Mouse (Mus musculus) activated CD4-positive, CD25-positive, alpha-beta regulatory T cell, adult 4 months (primary cell): ENCODE measurements at regions not wholly inside any gene's neighbourhood (a gene's known extent, or its start where the extent isn't known, plus 50 kb on each side); places are given as distances from the start of the nearest gene placed in this dataset.

Experiments used
- ATAC-seq: one replicate; pipeline ENCODE4 v1.8.0; 2017

DNA sequence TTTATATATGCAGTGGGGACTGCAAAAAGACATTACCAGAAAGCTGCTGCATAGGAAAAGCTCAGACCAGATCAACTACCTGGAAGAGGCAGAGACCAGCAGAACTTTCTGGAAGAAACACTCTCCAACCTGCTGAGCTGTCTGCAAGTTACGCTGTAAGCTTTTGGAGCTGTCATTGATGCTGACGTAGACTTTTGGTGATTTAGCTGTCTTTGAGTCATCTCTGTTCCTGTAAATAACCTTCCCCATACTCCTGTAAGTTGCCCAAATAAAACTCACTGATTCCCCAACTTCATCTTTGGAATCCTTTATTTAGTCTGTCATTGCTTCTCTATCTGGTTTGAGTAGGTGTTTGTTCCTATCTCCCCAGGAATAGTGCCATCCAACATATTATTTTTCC lies 218.5 kb upstream of the Gbe1 start:
- no peak for ATAC-seq

DNA sequence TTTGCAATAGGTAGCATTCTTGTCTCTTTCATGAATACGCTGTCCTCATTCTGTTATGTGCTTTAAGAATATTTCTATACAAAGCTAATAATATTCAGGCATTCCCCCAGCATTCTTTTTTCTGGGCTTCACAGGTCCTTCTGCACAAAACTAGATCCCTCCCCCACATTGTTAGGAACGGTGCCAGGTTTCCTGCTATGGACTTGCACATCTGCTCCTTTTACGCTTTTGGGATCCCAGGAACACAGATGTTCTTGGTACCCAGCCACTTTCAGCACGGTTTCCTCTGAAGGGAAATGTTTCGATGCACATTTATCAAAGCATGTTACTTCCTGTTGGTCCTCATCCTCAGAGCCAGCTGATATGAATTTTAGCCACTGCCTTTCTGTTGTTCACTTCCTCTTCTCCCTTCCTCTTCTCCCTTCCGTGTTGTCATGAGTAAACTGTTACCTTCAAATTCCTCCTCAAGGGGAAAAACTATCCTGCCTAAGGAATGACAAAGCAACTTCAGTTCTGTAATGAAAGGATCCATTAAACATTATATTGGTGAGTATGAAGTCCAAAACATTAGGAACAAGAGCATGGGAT lies 209.9 kb upstream of the Gbe1 start:
- ATAC-seq, result no peak

DNA sequence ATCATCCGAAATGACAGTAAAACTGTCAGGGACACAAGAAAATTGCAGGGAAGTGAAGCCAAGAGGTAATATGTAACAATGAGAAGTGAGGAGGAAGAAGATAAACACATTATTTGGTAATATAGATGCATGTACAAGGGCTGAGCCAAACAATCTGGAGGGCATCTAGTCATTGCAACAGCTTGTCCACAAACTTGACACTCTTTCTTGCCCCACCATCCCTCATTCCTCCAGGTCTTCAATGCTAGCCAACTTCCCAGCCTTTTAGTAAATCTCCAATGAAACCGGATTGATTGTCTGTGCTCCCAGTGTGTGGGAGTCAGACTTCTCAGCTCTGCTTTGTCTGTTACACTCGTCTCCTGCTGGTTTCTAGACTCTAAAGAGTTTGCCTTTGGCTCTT lies 172.3 kb upstream of the Gbe1 start:
- ATAC-seq, result no peak

DNA sequence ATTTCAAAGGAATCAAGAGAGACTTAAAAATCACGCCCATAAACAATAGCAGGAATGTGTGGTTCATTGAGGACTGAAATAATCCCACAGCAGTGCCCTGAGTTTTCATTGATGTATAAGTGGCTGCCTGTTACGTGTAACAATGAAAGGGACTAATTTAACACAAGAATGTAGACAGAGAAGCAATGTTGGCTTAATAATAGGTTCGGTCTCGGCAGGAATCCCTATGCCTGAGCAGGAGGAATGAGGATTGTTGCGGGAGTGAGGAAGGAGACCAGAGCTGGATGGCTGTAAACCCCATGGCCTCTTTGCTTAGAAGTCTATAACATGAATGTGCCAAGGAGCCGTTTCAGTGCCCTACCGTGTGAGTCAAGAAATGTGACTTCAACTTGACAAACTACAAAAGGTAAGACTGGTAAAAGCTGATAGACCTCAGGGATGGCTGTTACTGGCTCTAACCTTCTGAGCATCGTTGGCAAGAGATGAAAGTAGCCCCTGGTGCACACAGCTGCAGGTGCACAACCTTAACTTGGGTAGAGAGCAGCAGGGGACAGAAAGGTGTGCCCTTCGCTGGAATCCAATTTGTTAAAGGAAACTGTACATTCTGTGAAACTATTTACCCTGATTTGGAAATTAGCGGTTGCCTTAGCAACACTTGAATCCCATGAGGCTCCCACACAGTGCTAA lies 165.9 kb upstream of the Gbe1 start:
- no peak for ATAC-seq

DNA sequence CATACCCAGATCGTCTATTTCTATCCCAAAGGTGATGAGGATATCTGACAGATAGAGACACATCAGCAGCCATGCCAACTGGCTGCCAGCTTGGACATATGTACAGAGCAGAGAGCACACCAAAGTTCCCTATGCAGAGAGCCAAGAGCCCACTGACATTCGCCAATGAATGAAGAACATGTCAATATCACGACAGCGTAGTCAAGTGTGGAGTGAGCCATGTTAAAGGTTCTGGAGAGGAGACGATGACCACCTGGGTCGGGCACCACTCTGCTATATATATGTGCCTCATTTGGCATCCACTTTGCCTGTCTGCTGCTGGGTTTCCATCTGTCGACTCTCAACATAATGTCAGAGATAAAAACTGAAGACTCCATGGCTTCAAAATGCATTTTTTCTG lies 159.2 kb upstream of the Gbe1 start:
- no peak for ATAC-seq

DNA sequence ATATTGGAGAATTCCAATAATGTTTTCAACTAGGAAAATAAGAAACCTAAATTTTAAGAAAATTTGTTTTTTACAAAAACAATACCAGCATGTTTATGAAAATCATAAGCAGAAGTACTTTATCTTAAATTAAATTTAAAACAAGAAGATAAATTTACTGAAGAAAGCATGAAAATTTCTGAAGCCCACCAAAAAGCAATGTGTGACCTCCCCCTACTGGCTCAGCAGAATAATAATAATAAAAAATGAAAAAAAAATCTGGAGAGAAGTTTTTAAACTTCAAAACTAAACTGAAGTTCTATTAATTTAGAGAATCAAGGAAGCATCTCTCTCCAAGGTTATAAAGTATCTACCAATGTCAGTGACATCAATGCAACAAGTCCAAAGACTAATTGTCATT lies 153.2 kb upstream of the Gbe1 start:
- ATAC-seq, result no peak

DNA sequence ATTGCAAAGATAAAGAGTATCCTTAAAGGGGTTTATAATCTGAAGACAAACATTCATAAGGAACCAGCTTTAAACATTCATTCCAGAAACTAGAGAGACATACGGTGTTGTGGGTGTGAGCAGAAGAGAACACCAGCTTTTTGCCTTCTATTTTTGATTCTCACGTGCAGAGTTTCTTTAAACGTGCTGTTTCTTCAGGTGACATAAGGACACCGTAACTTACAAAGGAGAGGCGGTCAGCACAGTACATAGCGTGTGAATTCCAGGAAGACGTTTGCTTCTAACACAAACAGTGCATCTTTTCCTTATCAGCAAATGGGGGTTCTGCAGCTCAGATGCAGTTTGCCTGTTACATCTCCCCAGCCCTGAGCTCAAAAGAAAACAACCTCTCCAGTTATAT lies 138.6 kb upstream of the Gbe1 start:
- ATAC-seq, result no peak

DNA sequence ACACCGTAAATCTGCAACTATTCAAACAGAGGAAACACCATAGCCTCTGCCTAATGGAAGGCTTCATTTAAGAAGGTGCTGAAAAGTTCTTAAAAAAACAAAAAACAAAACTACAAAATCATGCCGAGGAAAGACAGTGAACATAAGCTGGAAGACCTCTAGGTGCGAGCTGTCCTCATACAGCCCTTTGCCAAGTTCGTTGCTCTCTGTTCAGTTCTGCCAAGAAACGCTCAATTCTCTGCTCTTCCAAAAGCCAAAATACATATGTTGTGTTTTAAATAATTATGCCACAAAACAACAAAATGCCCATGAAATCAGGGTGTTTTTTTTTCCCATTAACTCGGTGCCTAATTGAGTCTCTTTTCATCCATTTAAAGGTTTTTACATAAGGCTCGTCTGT lies 134.8 kb upstream of the Gbe1 start:
- ATAC-seq, result no peak

DNA sequence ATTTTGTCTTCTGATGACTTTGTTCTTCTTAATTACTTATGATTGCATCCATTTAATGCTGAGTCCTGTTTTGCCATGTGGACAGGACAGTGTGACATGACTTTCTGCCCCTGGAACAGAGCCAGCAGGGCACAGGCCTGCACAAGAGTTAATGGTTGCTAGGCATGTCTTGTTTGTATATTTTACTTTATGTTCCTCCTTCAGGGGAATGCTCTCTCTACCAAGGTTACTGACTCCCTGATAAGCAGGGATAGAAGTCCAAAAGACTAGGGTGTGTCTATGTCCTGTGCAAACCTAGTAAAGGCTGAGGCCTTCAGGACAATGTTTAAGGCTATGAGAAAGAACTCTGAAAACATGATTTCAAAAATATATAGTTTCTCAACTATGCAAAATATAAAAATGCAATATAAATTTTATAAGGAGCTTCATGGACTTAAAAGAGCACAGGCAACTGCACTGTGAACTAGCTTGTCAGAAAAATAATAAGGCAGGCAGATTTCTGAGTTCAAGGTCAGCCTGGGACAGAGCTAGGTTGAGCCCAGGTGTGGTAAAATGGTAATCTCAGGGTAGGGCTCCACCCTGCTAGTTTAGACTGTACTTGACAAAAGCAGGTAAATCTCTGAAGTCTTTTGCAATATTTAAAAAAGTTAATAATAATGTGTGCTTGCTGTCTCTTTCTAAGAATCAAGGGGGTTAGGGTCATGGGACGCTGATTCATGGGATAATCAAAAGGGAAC lies 99.7 kb upstream of the Gbe1 start:
- no peak for ATAC-seq

DNA sequence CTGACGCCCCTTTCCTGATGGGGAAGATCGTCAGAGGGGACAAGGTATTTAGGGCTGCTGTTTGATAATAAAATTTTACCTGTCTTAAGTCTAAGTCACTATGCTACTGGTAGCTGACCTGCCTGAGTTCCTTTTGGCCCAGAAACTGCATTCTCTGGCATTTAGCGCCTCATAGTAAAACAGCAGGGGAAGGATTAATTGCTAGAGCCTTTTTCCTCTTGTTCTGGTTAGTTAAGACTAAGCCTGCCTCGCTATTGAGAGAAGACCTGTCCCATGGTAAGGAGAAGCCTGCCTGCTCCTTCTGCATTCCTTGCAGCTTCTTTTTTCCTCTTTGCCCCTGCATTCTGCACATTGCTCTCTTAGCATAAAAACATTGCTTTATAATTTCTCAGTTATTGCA lies 98.9 kb upstream of the Gbe1 start:
- no peak for ATAC-seq

DNA sequence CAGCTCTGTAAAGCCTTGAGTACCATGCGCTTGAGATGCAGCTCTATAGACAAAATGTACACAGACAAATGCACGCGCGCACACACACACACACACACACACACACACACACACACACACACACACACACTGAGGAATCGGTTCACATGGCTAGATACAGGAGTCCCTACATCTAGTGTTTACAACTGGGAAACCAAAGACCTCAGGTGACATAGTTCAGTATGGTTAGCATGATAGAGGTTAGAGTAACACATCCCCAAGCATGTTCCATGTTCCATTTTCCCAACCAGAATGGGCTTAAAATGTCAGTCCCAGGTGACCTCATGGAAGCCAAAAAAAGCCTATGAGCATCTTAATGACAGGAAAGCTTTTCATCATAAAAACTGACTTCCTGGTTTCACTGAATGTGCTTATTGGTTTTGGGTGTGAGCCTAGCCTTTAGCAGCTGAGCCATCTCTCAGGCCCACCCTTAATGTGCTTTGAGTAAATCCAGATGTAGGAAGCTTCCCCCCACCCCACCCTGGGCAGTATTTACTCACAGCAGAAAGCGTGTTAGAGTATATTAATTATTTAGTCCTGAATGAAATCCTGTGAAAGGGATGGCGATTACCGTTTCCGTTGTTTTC lies 86.0 kb upstream of the Gbe1 start:
- no peak for ATAC-seq

DNA sequence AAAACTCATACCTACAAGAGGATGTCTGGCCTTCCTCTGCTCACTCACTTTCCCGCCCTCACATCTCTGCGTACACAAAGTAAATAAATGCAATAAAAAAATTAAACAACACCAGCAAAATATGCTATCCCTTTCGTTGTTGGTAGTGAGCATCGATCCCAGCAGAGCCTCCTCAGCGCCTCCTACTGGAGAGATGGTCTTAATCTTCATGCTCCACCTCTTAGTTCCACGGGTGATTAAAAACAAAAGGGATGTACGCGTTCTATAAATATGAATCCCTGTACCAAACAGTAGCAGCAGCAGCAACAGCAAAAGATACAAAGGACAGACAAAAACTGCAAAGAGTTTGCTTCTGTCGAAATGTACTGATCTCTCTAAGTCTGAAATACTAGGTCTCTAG lies 81.0 kb upstream of the Gbe1 start:
- ATAC-seq, result no peak

DNA sequence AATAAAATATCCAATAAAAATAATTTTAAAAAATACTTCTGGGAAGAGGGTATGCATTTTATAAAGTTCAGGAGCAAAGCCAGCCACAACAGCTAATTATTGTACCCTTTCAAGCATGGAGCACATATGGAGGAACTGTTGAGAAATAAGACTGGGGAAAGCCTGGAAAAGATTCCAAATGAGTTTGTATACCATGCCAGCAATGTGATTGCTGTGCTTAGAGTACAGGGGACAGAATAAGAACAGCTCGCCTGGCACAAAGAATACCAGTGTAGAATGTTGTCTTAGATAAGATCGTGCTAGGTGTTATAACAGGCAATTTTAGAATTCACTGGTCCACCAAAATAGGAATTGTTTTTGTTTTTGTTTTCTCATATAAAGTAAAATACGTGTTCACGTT lies 78.6 kb upstream of the Gbe1 start:
- ATAC-seq, result no peak

DNA sequence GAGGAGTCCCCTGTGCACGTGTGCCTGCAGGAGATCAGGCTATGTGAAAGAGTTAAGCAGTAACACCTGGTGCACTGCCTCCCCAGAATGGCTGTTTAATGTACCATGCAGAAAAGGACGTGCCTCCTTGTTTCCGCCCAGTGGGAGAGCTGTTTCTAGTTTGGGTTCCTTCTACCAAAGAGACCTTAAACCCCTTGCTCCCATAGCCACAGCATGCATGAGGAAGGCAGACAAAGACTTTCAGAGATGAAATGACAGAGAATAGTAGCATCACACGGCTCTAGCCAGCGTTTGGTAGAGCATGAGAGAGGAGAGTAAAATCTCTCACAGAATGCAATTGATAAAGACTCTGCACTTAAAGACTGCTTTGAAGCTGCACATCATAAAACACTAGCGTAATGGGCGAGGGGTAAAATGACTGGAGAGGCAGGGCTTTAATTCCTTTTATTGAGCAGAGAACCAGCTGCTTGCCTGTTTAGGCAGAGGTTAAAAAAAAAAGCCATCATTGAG lies 74.3 kb upstream of the Gbe1 start:
- ATAC-seq, result no peak

DNA sequence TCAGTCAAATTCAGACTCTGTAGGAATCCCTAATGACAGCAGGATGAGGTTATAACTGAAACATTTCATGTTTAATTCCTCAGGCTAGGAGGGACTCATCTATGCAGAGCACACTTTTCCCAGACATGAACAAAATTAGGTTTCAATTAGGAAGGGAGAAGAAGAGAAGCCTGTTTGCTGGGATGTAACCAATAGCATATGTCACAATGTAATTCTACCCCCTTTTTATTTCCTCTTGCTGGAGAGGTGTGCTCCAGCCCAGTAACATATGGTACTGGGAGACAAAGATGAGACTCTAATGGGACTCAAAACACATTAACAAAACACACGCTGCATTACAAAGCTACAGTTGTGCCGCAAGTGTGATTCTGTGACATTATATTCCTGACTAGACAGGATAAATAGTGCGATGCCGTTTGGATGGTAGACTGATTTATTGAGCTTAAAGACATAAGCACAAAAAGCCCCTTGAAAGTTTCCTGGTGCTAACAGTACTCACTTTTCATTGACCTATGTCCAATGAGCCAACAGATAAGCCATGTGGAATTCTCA lies 69.5 kb upstream of the Gbe1 start:
- ATAC-seq, result no peak

DNA sequence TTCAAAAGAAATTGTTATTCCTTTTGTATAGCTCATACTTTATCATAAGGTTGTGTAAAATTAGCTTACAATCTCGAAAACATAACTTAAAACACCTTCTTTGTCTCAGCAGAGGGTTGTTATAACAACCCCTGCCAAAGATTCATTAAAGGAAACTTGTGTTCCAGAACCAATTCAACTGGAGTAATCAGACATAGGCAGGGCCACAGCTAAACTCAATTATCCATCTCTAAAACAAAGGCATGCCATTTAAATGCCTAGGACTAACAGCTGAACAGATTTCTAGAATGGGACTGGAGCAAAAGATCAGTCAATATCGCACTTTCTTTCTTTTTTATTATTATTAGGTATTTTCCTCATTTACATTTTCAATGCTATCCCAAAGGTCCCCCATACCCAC lies 68.8 kb upstream of the Gbe1 start:
- ATAC-seq, result no peak

DNA sequence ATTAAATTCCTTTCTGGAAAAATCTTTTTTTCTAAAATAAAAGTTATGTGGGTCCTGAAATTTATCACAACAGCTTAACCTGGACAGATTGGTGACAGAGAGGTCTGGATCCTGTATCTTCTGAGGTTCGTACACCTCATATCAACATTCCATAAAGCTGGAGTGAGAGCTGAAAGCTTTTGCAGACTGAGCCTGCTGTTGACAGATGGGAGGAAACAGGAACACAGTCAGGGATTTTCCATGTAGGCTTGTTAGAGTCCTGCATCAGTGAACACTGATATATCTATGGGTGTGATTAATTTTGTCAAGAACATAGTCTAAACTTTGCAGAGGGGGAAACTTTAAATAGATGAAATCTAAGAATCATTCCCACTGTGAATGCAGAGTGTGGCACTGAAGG lies 54.4 kb upstream of the Gbe1 start:
- ATAC-seq, result no peak

DNA sequence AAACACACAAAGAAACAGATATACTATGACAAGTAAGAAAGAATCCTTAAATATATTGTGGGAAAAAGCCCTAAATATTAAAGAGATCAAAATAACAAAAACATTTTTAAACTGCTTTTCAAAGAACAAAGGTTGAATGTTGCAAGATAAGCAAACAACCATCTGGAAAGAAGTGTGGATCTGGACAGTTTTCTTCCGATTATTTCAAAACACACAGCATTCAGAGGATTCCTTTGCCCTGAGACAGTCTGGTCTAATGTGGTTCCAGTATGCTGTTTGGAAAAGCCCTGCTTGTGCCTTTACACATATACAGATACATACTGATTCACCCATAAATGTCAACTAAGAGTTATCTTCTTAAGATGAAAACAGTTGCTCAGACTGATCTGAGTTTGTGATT lies 53.6 kb upstream of the Gbe1 start:
- ATAC-seq, result no peak
